Mouse (Mus musculus) stomach, embryonic 15.5 days (tissue): ENCODE results near the gene Slc2a2. TPM values are rescaled to one million over a fixed set of nuclear protein-coding genes. Genes with fewer than 3 reads are reported as not detected.

Source experiments
- ATAC-seq: fragments of 200-750 bp; cut with Nextera tagmentation; 2 replicates; pipeline ENCODE4 v1.8.0; 2017; ENCODE audit warnings: low read depth, moderate number of reproducible peaks, moderate TSS enrichment; ENCODE audit not compliant: insufficient read depth, low FRiP score
- H3K27ac ChIP-seq: fragments of 300-500 bp; sonication (generic); 2 replicates; pipeline ENCODE4 v1.5.1; 2015; ENCODE audit warnings: mild to moderate bottlenecking, inconsistent platforms
- H3K27me3 ChIP-seq: fragments of 300-500 bp; sonication (generic); replicated peaks from 2 replicates; pipeline ENCODE4 v1.6.1; 2015; ENCODE audit warnings: inconsistent platforms
- H3K36me3 ChIP-seq: fragments of 300-500 bp; sonication (generic); 2 replicates; pipeline ENCODE4 v1.6.1; 2015; ENCODE audit warnings: inconsistent platforms
- H3K4me1 ChIP-seq: fragments of 300-500 bp; sonication (generic); 2 replicates; pipeline ENCODE4 v1.6.1; 2015; ENCODE audit warnings: inconsistent platforms
- H3K4me2 ChIP-seq: fragments of 300-500 bp; sonication (generic); 2 replicates; pipeline ENCODE4 v1.6.1; 2015; ENCODE audit warnings: mild to moderate bottlenecking, inconsistent platforms
- H3K4me3 ChIP-seq: fragments of 300-500 bp; sonication (generic); replicated peaks from 2 replicates; pipeline ENCODE4 v1.5.1; 2015; ENCODE audit warnings: inconsistent platforms
- H3K9ac ChIP-seq: fragments of 300-500 bp; sonication (generic); 2 replicates; pipeline ENCODE4 v1.6.1; 2015; ENCODE audit warnings: inconsistent platforms
- H3K9me3 ChIP-seq: fragments of 300-500 bp; sonication (generic); 2 replicates; pipeline ENCODE4 v1.6.1; 2016; ENCODE audit warnings: inconsistent platforms
- WGBS: fragments of 180-500 bp; shearing (Covaris S2); methylation state at CpG from one replicate; pipeline ENCODE4 v1.1.7; 2015; 5-methylcytosine and 5-hydroxymethylcytosine counted together
- polyA plus RNA-seq: library from polyadenylated mRNA; unstranded; fragments of >200 nt; fragmentation: Nextera tagmentation; extraction: Ambion mirVana; gene quantifications from 2 replicates; pipeline ENCODE4 v1.2.1, GENCODE M21; 2015

Gene Slc2a2
- polyA plus RNA-seq, 1 experiment from 2014 or later: 5.6 TPM

GRCm38 (mm10) chr3:28705522-28706137, 7.9 kb downstream of the Slc2a2 start:
- 57% methylated on average over 10 of the region's 10 CpGs for WGBS
- 0 out of 2 replicates have a peak, but pooled peaks have one; percentile 14 for ATAC-seq
- no peak overlapping the region for H3K27ac ChIP-seq

GRCm38 (mm10) chr3:28706736-28707135, 9.0 kb downstream of the Slc2a2 start:
- WGBS: 69% methylated on average over 4 of the region's 4 CpGs

More at GRCm38 (mm10) chr3:28705522-28706137, 7.9 kb downstream of the Slc2a2 start:
- H3K4me3 ChIP-seq: no peak overlapping the region
- no peaks in the 10 kb centered on the region for H3K36me3 ChIP-seq
- H3K9ac ChIP-seq: no peak overlapping the region
- H3K27me3 ChIP-seq: no peaks in the 10 kb centered on the region
- no peaks in the 10 kb centered on the region for H3K9me3 ChIP-seq
- no peak overlapping the region for H3K4me2 ChIP-seq
- no peaks in the 10 kb centered on the region for H3K4me1 ChIP-seq

GRCm38 (mm10) chr3:28709740-28710139, 12.0 kb downstream of the Slc2a2 start:
- Histone ChIP-seq H3K9me3 (no peaks in the 10 kb centered on the region), H3K36me3 (no peaks in the 10 kb centered on the region), H3K9ac (no peak overlapping the region), H3K4me2 (no peak overlapping the region), H3K4me3 (no peak overlapping the region), H3K27me3 (no peaks in the 10 kb centered on the region), H3K27ac (no peak overlapping the region), H3K4me1 (no peaks in the 10 kb centered on the region)
- 61% methylated on average over 1 of the region's 1 CpGs for WGBS
- ATAC-seq: no peak

More at GRCm38 (mm10) chr3:28706736-28707135, 9.0 kb downstream of the Slc2a2 start:
- H3K4me3 ChIP-seq: no peak overlapping the region
- no peaks in the 10 kb centered on the region for H3K27me3 ChIP-seq
- no peak overlapping the region for H3K4me2 ChIP-seq
- no peaks in the 10 kb centered on the region for H3K36me3 ChIP-seq
- no peaks in the 10 kb centered on the region for H3K9me3 ChIP-seq
- no peaks in the 10 kb centered on the region for H3K4me1 ChIP-seq
- no peak for ATAC-seq
- no peak overlapping the region for H3K9ac ChIP-seq
- H3K27ac ChIP-seq: no peak overlapping the region

GRCm38 (mm10) chr3:28713913-28714698, 16.4 kb downstream of the Slc2a2 start:
- H3K27ac ChIP-seq: no peak overlapping the region
- no peaks in the 10 kb centered on the region for H3K36me3 ChIP-seq
- H3K4me2 ChIP-seq: no peak overlapping the region
- no peaks in the 10 kb centered on the region for H3K27me3 ChIP-seq
- WGBS: 74% methylated on average over 7 of the region's 7 CpGs
- no peaks in the 10 kb centered on the region for H3K4me1 ChIP-seq
- ATAC-seq: no peak
- no peak overlapping the region for H3K4me3 ChIP-seq
- H3K9ac ChIP-seq: no peak overlapping the region
- no peaks in the 10 kb centered on the region for H3K9me3 ChIP-seq

- Histone ChIP-seq H3K9ac (no peak overlapping the region), H3K4me3 (no peak overlapping the region), H3K27ac (no peak overlapping the region), H3K9me3 (no peaks in the 10 kb centered on the region), H3K4me2 (no peak overlapping the region), H3K36me3 (no peaks in the 10 kb centered on the region), H3K4me1 (no peaks in the 10 kb centered on the region), H3K27me3 (no peaks in the 10 kb centered on the region)
- no peak for ATAC-seq
- 80% methylated on average over 2 of the region's 2 CpGs for WGBS
Measured at GRCm38 (mm10) chr3:28718521-28718920, 20.8 kb downstream of the Slc2a2 start.

- Histone ChIP-seq H3K9ac (no peak overlapping the region), H3K27ac (no peak overlapping the region), H3K36me3 (no peaks in the 10 kb centered on the region), H3K4me3 (no peak overlapping the region), H3K4me1 (no peaks in the 10 kb centered on the region), H3K9me3 (no peaks in the 10 kb centered on the region), H3K27me3 (no peaks in the 10 kb centered on the region), H3K4me2 (0 out of 2 replicates have a peak overlapping the region, but pooled peaks have one; percentile 22)
- ATAC-seq: no peak
- WGBS: 33% methylated on average over 5 of the region's 5 CpGs
Measured at GRCm38 (mm10) chr3:28721218-28721617, 23.5 kb downstream of the Slc2a2 start.

GRCm38 (mm10) chr3:28721838-28722237, 24.1 kb downstream of the Slc2a2 start:
- Histone ChIP-seq H3K4me2 (peak overlapping the region; percentile 22; the same call in 1 of the 2 replicates), H3K4me1 (no peaks in the 10 kb centered on the region), H3K36me3 (no peaks in the 10 kb centered on the region), H3K9me3 (no peaks in the 10 kb centered on the region), H3K27ac (no peak overlapping the region), H3K4me3 (no peak overlapping the region), H3K27me3 (no peaks in the 10 kb centered on the region), H3K9ac (no peak overlapping the region)
- peak; percentile 90 for ATAC-seq
- WGBS: 59% methylated on average over 7 of the region's 7 CpGs

- H3K9me3 ChIP-seq: no peaks in the 10 kb centered on the region
- no peak overlapping the region for H3K9ac ChIP-seq
- no peak for ATAC-seq
- no peak overlapping the region for H3K4me3 ChIP-seq
- no peaks in the 10 kb centered on the region for H3K27me3 ChIP-seq
- H3K36me3 ChIP-seq: no peaks in the 10 kb centered on the region
- H3K4me1 ChIP-seq: no peaks in the 10 kb centered on the region
- no peak overlapping the region for H3K27ac ChIP-seq
- H3K4me2 ChIP-seq: no peak overlapping the region
Measured at GRCm38 (mm10) chr3:28722531-28722930, 24.8 kb downstream of the Slc2a2 start.

- no peak overlapping the region for H3K9ac ChIP-seq
- ATAC-seq: no peak
- WGBS: 65% methylated on average over 6 of the region's 6 CpGs
- no peak overlapping the region for H3K27ac ChIP-seq
- no peaks in the 10 kb centered on the region for H3K36me3 ChIP-seq
- no peaks in the 10 kb centered on the region for H3K9me3 ChIP-seq
- H3K27me3 ChIP-seq: no peaks in the 10 kb centered on the region
- H3K4me1 ChIP-seq: no peaks in the 10 kb centered on the region
- H3K4me2 ChIP-seq: no peak overlapping the region
- no peak overlapping the region for H3K4me3 ChIP-seq
Measured at GRCm38 (mm10) chr3:28723534-28723933, 25.8 kb downstream of the Slc2a2 start.

- ATAC-seq: no peak
- H3K27me3 ChIP-seq: no peaks in the 10 kb centered on the region
Measured at GRCm38 (mm10) chr3:28725203-28725602, 27.5 kb downstream of the Slc2a2 start.

GRCm38 (mm10) chr3:28726356-28726755, 28.7 kb downstream of the Slc2a2 start:
- H3K9ac ChIP-seq: no peak overlapping the region
- no peak for ATAC-seq
- no peaks in the 10 kb centered on the region for H3K9me3 ChIP-seq
- no peak overlapping the region for H3K4me3 ChIP-seq
- H3K36me3 ChIP-seq: no peaks in the 10 kb centered on the region
- no peak overlapping the region for H3K27ac ChIP-seq
- no peaks in the 10 kb centered on the region for H3K4me1 ChIP-seq
- WGBS: 95% methylated on average over 7 of the region's 7 CpGs
- H3K4me2 ChIP-seq: no peak overlapping the region
- no peaks in the 10 kb centered on the region for H3K27me3 ChIP-seq

More at GRCm38 (mm10) chr3:28725203-28725602, 27.5 kb downstream of the Slc2a2 start:
- no peak overlapping the region for H3K27ac ChIP-seq
- no peaks in the 10 kb centered on the region for H3K4me1 ChIP-seq
- H3K9ac ChIP-seq: no peak overlapping the region
- 73% methylated on average over 13 of the region's 13 CpGs for WGBS
- H3K4me2 ChIP-seq: no peak overlapping the region
- H3K9me3 ChIP-seq: no peaks in the 10 kb centered on the region
- no peak overlapping the region for H3K4me3 ChIP-seq
- no peaks in the 10 kb centered on the region for H3K36me3 ChIP-seq

GRCm38 (mm10) chr3:28734712-28735111, 37.0 kb downstream of the Slc2a2 start:
- Histone ChIP-seq H3K9ac (no peak overlapping the region), H3K36me3 (no peaks in the 10 kb centered on the region), H3K9me3 (no peaks in the 10 kb centered on the region), H3K27ac (no peak overlapping the region), H3K27me3 (no peaks in the 10 kb centered on the region), H3K4me3 (no peak overlapping the region), H3K4me1 (no peaks in the 10 kb centered on the region), H3K4me2 (no peak overlapping the region)
- peak; percentile 43; the same call in 1 of the 2 replicates for ATAC-seq
- WGBS: 54% methylated on average over 2 of the region's 2 CpGs
